Mouse (Mus musculus): ENCODE data around the gene Ezr.

DNA sequence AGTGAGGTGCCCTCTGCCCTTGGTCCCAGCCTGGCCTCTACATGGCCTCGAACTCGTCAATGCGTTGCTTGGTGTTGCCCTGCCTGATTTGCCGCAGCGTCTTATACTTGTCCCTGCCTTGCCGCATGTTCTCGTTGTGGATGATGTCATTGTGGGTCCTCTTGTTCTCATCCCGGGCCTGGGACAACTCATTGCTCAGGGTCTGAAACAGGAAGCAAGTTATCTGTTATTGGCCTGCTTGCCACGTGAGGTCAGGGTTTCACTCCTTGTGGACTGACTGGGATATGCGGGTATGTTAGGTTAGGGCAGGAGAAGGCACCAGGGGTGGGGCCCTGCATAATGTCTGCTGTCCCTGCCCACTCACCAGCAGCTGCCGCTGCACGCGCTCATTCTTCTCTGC is 43.3 kb downstream of the Ezr start:
- TF ChIP-seq CTCF (IDR thresholded peaks at IDR 0.05; ENCODE audit: low read depth, low read length) (no peak), POLR2A (IDR thresholded peaks at IDR 0.05; ENCODE audit: insufficient read depth, low read length) (no peak)

All from ES-Bruce4 (cell line).